Mouse (Mus musculus): Measurements from ENCODE around the gene Itga6.

The Itga6 gene

GRCm38 (mm10) chr2:71764961-71765735 lies 19.7 kb downstream of the Itga6 start:
- no peak for DNase-seq (ENCODE audit: low spot score in 2 of 2)

GRCm38 (mm10) chr2:71766007-71766406 lies 20.6 kb downstream of the Itga6 start:
- DNase-seq (ENCODE audit: low spot score in 2 of 2) = no peak

DNA sequence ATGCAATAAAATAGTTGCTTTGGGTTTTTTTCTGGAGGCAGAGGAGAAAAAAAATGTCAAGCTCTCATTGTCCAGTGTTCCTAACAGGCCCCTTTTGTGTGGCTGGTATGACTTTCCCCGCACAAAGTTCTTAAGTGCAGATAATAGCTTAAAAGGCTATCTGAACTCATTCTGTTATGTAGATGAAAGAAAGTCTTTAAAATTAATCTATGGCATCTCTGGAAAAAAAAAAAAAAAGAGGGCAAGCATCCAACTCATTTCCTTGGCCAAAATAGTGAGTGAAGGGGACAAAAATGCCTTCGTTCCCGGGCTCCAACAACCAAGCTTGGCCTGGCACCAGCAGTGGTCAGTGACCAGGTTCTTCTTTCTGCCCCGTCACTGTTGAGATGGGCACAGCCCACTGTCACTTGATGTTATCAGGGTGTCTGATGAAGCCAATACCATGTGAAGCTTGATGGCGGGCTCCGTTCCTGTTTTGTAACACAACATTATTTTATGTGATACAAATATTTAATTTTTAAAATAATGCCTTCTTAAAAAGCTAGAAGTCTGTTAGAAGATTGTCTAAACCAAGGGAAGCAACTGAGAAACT lies 21.7 kb downstream of the Itga6 start:
- DNase-seq (ENCODE audit: low spot score in 2 of 2) = no peak

DNA sequence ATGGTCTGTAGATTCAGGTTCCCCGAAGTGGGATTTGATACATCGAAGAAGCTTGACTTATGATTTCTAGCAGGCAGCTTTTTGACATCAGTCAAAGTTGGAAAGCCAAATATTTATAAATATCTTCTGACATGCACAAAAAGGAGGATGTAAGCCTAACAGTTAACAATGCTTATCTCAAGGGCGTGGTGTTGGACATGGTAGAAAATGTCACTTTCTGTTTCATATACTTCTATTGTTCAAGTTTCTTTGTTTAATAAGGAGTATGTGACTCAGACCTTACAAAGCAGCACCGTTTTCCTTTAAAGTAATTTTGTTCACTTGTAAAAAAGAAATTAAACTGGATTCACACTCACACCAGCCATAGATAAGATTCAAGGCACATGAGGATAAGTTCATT lies 26.3 kb downstream of the Itga6 start:
- no peak for DNase-seq (ENCODE audit: low spot score in 2 of 2)

DNA sequence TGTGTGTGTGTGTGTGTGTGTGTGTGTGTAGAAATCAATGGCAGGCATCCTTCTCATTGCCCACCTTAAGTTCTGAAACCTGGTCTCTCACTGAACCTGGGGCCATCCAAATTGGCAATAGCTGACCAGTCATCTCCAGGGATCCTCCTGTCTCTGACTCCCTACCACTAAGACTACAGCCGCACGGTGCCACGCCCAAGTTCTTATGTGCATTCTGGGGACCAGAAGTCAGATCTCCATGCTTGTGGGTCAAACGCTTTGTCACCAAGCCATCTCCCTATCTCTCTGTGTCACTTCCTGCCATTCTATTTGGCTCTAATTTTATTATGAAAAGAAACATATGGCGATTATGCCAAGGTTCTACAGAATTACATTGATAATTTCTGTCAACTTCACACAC lies 28.3 kb downstream of the Itga6 start:
- no peak for DNase-seq (ENCODE audit: low spot score in 2 of 2)

DNA sequence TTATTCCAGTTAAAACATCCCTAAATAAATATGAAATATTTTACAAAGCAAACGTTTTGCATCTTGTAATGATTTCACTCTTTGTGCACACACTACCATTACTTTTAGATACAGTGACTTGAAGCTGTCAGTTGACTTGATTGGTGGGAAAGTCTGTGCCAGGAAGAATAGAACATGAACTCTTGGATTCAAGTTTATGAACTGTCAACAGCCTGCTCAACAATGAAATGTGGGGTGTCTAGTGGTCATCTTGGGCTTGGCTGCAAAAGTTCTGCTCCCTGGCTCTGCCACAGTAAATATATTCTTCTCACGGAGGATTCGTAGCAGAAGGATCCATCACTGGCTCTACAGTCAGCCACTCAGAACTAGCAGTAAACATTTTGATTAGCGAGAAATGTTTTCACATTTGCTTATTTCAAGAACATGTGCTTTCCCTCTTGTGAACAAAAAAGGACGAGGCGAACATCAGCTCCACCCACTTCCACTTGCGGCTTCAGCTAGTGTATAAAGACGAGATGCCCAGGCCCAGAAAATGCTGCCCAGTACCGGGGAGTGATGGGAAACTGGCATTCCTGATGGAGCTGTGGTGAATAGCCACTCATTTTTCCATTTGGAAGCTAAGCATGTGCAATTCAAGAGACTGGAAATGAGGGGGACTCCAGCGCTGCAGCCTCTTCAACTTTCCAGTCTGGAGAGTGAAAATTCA lies 29.0 kb downstream of the Itga6 start:
- DNase-seq (ENCODE audit: low spot score in 2 of 2) = no peak

- DNase-seq (ENCODE audit: low spot score in 2 of 2) = no peak
Observed at GRCm38 (mm10) chr2:71775201-71775611, 29.8 kb downstream of the Itga6 start.

- no peak for DNase-seq (ENCODE audit: low spot score in 2 of 2)
Observed at GRCm38 (mm10) chr2:71779266-71779888, 34.0 kb downstream of the Itga6 start.

DNA sequence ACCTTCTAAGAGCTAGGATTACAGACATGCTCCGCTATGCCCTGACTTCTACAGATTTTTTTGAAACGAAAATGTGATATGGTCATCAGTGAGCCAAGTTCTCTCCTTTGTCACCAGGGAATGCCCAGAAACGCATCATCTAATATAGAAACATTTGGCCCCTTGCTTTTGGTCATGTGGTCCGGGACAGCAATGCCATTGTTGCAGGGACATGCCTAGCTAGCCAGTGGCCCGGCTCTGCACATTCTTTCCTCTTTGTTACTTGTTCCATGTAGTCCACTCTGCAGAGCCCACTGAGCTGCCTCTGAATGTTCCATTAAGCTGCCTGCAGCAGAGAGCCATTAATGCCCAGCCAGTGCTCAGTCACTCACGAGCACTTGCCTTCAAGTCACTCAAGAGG lies 34.6 kb downstream of the Itga6 start:
- DNase-seq (ENCODE audit: low spot score in 2 of 2) = no peak

DNA sequence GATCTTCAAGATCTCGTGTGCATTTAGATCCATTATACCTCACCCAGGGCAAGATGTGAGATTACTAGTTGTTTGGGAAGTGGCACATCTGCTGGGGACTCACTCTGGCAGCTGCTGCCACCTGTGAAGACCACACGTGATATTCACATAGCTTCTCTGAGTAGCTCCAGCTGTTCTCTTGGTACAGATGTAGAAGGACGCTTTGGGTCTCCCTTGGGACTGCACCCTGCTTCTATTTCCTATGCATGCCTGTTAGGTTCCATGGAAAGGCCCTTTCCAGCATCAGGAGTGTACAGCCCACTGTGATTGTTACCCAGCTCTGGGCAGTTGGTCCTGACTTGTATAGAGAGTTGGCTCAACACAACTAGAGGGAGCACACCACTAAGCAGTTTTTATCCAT lies 39.8 kb downstream of the Itga6 start:
- no peak for DNase-seq (ENCODE audit: low spot score in 2 of 2)

DNA sequence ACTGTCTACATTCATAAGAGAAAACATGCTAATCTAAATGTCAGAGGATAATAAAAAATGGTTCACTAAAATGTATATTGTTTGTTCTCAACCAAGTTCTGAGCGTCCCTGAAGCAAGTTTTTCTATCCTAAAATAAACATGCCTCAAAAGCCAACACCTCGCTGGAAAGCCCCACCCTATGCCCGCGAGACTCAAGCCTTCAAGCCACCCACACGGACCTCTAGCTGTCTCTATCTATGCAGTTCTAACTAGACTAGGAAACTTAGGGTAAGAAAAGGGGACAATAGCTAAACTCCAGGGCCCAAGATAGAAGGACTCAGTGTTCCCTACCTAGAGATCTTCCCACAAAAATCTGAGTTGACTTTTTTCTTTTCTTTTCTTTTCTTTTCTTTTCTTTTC lies 40.6 kb downstream of the Itga6 start:
- no peak for DNase-seq (ENCODE audit: low spot score in 2 of 2)

- peak; percentile 57 to 75 for DNase-seq (ENCODE audit: low spot score in 2 of 2)
Observed at GRCm38 (mm10) chr2:71786591-71787155, 41.3 kb downstream of the Itga6 start.

DNA sequence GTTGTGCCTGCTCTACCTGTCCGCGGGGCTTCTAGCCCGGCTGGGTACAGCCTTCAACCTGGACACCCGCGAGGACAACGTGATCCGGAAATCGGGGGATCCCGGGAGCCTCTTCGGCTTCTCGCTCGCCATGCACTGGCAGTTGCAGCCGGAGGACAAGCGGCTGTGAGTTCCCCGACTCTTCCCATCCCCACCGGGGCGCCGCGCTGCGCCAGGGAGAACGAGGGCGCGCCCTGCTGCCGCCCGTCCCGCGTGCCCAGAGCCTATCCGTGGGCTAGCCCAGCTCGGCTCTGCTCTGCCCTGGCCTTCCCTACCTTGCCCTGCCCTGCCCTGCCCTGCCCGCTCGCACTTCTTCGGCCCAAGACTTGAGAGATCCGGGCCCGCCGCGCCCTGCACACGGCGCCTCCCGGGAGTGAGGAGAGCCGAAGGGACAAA lies 41.8 kb downstream of the Itga6 start:
- peak; percentile 31 to 78 for DNase-seq (ENCODE audit: low spot score in 2 of 2)

- no peak for DNase-seq (ENCODE audit: low spot score in 2 of 2)
Observed at GRCm38 (mm10) chr2:71787591-71788460, 42.4 kb downstream of the Itga6 start.

DNA sequence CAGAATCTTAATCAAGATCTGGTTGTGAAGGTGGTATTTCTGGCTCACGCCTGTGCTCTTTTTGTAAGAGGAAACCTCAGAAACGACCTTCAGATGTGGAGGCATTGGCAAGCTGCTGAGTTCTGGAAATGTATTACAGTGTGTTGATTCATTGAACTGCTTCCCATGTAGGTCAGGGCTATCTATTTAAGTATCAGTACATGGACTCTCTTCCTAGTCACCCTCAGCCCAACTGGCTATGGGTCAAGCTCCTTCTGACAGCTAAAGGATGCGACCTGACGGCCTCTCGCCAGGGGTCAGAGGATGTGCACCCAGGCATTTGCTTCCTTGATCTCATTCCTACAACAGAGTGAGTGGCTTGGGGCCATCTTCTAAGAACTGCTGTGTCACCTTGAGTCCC lies 45.3 kb downstream of the Itga6 start:
- no peak for DNase-seq (ENCODE audit: low spot score in 2 of 2)

DNA sequence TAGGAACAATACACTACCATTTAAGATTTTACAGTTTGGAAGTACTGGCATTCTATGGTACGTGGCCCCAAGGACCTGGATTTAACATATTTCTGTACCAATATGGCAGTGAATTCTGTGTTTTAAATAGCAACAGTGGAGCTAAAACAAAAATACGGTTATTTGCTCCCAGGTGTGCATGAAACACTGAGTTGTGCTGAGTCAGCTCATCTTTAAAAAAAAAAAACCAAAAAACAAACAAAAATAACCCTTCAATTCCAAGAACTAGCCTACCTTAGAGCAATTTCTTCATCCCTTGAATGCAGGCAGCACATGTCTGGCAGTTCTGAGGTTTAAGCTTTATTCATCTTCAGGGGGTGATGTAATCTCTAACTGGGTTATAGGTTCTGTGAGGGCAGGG lies 45.8 kb downstream of the Itga6 start:
- no peak for DNase-seq (ENCODE audit: low spot score in 2 of 2)

DNA sequence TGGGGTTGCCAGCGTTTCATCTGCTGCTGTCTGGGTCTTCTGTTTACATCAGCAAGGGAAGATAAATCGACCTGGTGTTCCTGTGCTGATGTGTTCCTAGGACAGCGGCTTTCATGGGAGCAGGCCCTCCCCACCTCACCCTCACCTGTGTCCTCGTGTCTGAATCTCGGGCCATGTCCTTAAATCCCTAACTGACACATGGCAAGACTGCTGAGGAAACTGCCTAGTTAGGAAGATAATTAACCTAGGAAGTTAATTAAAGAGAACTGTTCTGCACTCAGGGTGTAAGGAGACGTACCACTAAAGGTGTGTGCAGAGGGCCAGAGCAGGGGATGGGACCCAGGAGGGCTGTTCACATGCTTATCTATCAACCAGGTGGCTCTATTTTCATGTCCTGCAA lies 48.7 kb downstream of the Itga6 start:
- DNase-seq (ENCODE audit: low spot score in 2 of 2) = no peak

- DNase-seq (ENCODE audit: low spot score in 2 of 2) = no peak
Observed at GRCm38 (mm10) chr2:71796787-71797186, 51.4 kb downstream of the Itga6 start.

DNA sequence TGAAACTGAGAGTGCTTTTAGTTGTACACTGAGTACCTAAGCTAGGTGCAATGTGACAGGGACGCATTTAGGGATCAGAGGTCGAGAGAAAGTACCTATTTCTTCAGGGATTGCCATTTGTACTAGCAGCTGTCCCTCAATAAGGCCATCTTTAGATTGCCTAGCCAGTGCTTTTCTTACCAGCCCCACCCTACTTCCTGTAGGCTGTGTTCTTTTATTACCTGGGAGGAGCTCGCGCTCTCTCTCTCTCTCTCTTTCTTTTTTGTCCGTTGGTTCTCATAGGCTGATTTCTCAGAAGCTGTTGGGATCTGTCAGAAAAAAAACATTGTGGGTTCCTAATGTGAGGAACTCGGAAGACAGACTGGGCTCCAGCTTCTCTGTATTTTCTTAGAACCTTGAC lies 55.4 kb downstream of the Itga6 start:
- no peak for DNase-seq (ENCODE audit: low spot score in 2 of 2)

DNA sequence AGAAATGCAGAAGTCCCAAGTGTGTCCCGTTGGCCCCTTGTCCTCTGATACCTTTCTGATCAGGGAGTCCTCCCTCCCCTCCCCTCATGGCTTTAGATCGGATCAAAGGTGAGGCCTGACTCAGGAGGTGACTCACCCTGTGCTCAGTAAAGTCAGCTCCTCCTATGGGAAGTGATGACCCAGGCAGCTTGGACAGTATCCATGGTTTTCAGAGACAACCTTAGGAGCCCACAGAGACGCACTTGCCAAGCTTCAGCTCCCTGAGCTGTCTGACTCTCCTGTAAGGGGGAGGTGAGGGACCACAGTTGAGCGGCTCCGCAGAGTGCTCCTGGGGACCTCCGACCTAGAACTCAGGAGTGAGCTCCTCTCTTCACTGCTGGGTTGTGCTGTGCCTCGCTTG lies 56.3 kb downstream of the Itga6 start:
- no peak for DNase-seq (ENCODE audit: low spot score in 2 of 2)

- DNase-seq (ENCODE audit: low spot score in 2 of 2) = no peak
Observed at GRCm38 (mm10) chr2:71802131-71802530, 56.7 kb downstream of the Itga6 start.
